Mouse (Mus musculus) erythroblast, adult 5-6 weeks (primary cell): ENCODE results near the gene Pbxip1. TPM values are rescaled to one million over a fixed set of nuclear protein-coding genes. Genes with fewer than 3 reads are reported as not detected.

Experiments used
- ATAC-seq: replicated peaks from 2 replicates; pipeline ENCODE4 v1.8.0; 2016; ENCODE audit warnings: moderate number of reproducible peaks, mild to moderate bottlenecking, moderate TSS enrichment, inconsistent platforms; ENCODE audit not compliant: poor library complexity, low FRiP score, severe bottlenecking
- total RNA-seq, 2 experiments: library from RNA; stranded (forward) in 1 of 2; stranded (reverse) in 1 of 2; fragments of 150-400 nt in 1 of 2; fragments of 200-764, 138-1000 nt in 1 of 2; gene quantifications; 2 replicates each; pipeline versions ENCODE4 v1.2.3 to v1.2.4; 2015 to 2017; ENCODE audit warnings: low replicate concordance in 2 of 2

Pbxip1 gene
- total RNA-seq, 2 experiments from 2014 or later: 4.2 to 6.2 TPM

GRCm38 (mm10) chr3:89473838-89474237 lies 37.3 kb downstream of the Pbxip1 start:
- no peak for ATAC-seq

- ATAC-seq: no peak
Measured at GRCm38 (mm10) chr3:89479055-89479454, 42.5 kb downstream of the Pbxip1 start.

- peak; percentile 40; the same call in 1 of the 2 replicates for ATAC-seq
Measured at GRCm38 (mm10) chr3:89481488-89481887, 45.0 kb downstream of the Pbxip1 start.

GRCm38 (mm10) chr3:89482249-89482648 lies 45.7 kb downstream of the Pbxip1 start:
- no peak for ATAC-seq

GRCm38 (mm10) chr3:89484766-89485524 lies 48.4 kb downstream of the Pbxip1 start:
- peak; percentile 56; the same call in 1 of the 2 replicates for ATAC-seq

- ATAC-seq: no peak
Measured at GRCm38 (mm10) chr3:89486111-89486510, 49.6 kb downstream of the Pbxip1 start.

GRCm38 (mm10) chr3:89486916-89487702 lies 50.6 kb downstream of the Pbxip1 start:
- ATAC-seq: no peak

- no peak for ATAC-seq
Measured at GRCm38 (mm10) chr3:89490790-89491189, 54.3 kb downstream of the Pbxip1 start.

- no peak for ATAC-seq
Measured at GRCm38 (mm10) chr3:89491559-89491958, 55.1 kb downstream of the Pbxip1 start.

- no peak for ATAC-seq
Measured at GRCm38 (mm10) chr3:89492701-89493151, 56.2 kb downstream of the Pbxip1 start.

- ATAC-seq: no peak
Measured at GRCm38 (mm10) chr3:89494630-89495029, 58.1 kb downstream of the Pbxip1 start.

GRCm38 (mm10) chr3:89496366-89496765 lies 59.9 kb downstream of the Pbxip1 start:
- no peak for ATAC-seq

- ATAC-seq: no peak
Measured at GRCm38 (mm10) chr3:89499696-89500095, 63.2 kb downstream of the Pbxip1 start.

Other genes with a start within 250 kb of the Pbxip1 start
- gene Gba, start 233.8 kb upstream of the Pbxip1 start, total RNA-seq (2015; ENCODE audit: low replicate concordance): 11.1 and 18.8 TPM in 2 replicates
- 12.9 and 13.2 TPM in 2 replicates for gene Gba, start 233.8 kb upstream of the Pbxip1 start, total RNA-seq (2017; ENCODE audit: low replicate concordance)
- not detected in 2 replicates for gene Thbs3, start 221.5 kb upstream of the Pbxip1 start, total RNA-seq (2015; ENCODE audit: low replicate concordance)
- 1.7 TPM in 1 of 2 replicates, not detected in the other for gene Thbs3, start 221.5 kb upstream of the Pbxip1 start, total RNA-seq (2017; ENCODE audit: low replicate concordance)
- 4.0 and 13.4 TPM in 2 replicates for gene Mtx1, start 209.6 kb upstream of the Pbxip1 start, total RNA-seq (2015; ENCODE audit: low replicate concordance)
- 8.6 and 13.4 TPM in 2 replicates for gene Mtx1, start 209.6 kb upstream of the Pbxip1 start, total RNA-seq (2017; ENCODE audit: low replicate concordance)
- gene Muc1, start 207.6 kb upstream of the Pbxip1 start, total RNA-seq (2015; ENCODE audit: low replicate concordance): not detected in 2 replicates
- not detected in 2 replicates for gene Muc1, start 207.6 kb upstream of the Pbxip1 start, total RNA-seq (2017; ENCODE audit: low replicate concordance)
- gene Krtcap2, start 190.7 kb upstream of the Pbxip1 start, total RNA-seq (2015; ENCODE audit: low replicate concordance): 47.0 and 49.8 TPM in 2 replicates
- gene Krtcap2, start 190.7 kb upstream of the Pbxip1 start, total RNA-seq (2017; ENCODE audit: low replicate concordance): 17.8 and 31.8 TPM in 2 replicates
- gene Trim46, start 190.4 kb upstream of the Pbxip1 start, total RNA-seq (2015; ENCODE audit: low replicate concordance): not detected in 2 replicates
- not detected in 2 replicates for gene Trim46, start 190.4 kb upstream of the Pbxip1 start, total RNA-seq (2017; ENCODE audit: low replicate concordance)
- 16.1 and 42.3 TPM in 2 replicates for gene Dpm3, start 177.3 kb upstream of the Pbxip1 start, total RNA-seq (2015; ENCODE audit: low replicate concordance)
- gene Dpm3, start 177.3 kb upstream of the Pbxip1 start, total RNA-seq (2017; ENCODE audit: low replicate concordance): 4.3 TPM in 1 of 2 replicates, not detected in the other
- gene Slc50a1, start 166.1 kb upstream of the Pbxip1 start, total RNA-seq (2015; ENCODE audit: low replicate concordance): 8.8 and 12.9 TPM in 2 replicates
- 10.9 and 11.5 TPM in 2 replicates for gene Slc50a1, start 166.1 kb upstream of the Pbxip1 start, total RNA-seq (2017; ENCODE audit: low replicate concordance)
- not detected in 2 replicates for gene Efna1, start 155.6 kb upstream of the Pbxip1 start, total RNA-seq (2015; ENCODE audit: low replicate concordance)
- not detected in 2 replicates for gene Efna1, start 155.6 kb upstream of the Pbxip1 start, total RNA-seq (2017; ENCODE audit: low replicate concordance)
- not detected in 2 replicates for gene Efna3, start 113.7 kb upstream of the Pbxip1 start, total RNA-seq (2015; ENCODE audit: low replicate concordance)
- gene Efna3, start 113.7 kb upstream of the Pbxip1 start, total RNA-seq (2017; ENCODE audit: low replicate concordance): not detected in 2 replicates
- not detected in 2 replicates for gene Efna4, start 98.7 kb upstream of the Pbxip1 start, total RNA-seq (2015; ENCODE audit: low replicate concordance)
- not detected in 2 replicates for gene Efna4, start 98.7 kb upstream of the Pbxip1 start, total RNA-seq (2017; ENCODE audit: low replicate concordance)
- 25.3 and 34.2 TPM in 2 replicates for gene Adam15, start 86.7 kb upstream of the Pbxip1 start, total RNA-seq (2015; ENCODE audit: low replicate concordance)
- gene Adam15, start 86.7 kb upstream of the Pbxip1 start, total RNA-seq (2017; ENCODE audit: low replicate concordance): 5.0 and 14.1 TPM in 2 replicates
- not detected in 2 replicates for gene Dcst2, start 74.7 kb upstream of the Pbxip1 start, total RNA-seq (2015; ENCODE audit: low replicate concordance)
- not detected in 2 replicates for gene Dcst2, start 74.7 kb upstream of the Pbxip1 start, total RNA-seq (2017; ENCODE audit: low replicate concordance)
- gene Dcst1, start 71.5 kb upstream of the Pbxip1 start, total RNA-seq (2015; ENCODE audit: low replicate concordance): not detected in 2 replicates
- not detected in 2 replicates for gene Dcst1, start 71.5 kb upstream of the Pbxip1 start, total RNA-seq (2017; ENCODE audit: low replicate concordance)
- 5.8 and 7.7 TPM in 2 replicates for gene Zbtb7b, start 41.9 kb upstream of the Pbxip1 start, total RNA-seq (2015; ENCODE audit: low replicate concordance)
- 5.4 and 15.2 TPM in 2 replicates for gene Zbtb7b, start 41.9 kb upstream of the Pbxip1 start, total RNA-seq (2017; ENCODE audit: low replicate concordance)
- 0.63 and 3.7 TPM in 2 replicates for gene Lenep, start 33.9 kb upstream of the Pbxip1 start, total RNA-seq (2015; ENCODE audit: low replicate concordance)
- 0.17 TPM in 1 of 2 replicates, not detected in the other for gene Lenep, start 33.9 kb upstream of the Pbxip1 start, total RNA-seq (2017; ENCODE audit: low replicate concordance)
- 2.1 and 6.3 TPM in 2 replicates for gene Flad1, start 24.8 kb upstream of the Pbxip1 start, total RNA-seq (2015; ENCODE audit: low replicate concordance)
- gene Flad1, start 24.8 kb upstream of the Pbxip1 start, total RNA-seq (2017; ENCODE audit: low replicate concordance): 1.8 and 3.1 TPM in 2 replicates
- gene Cks1b, start 18.3 kb upstream of the Pbxip1 start, total RNA-seq (2015; ENCODE audit: low replicate concordance): 67.9 and 79.9 TPM in 2 replicates
- 37.4 and 42.1 TPM in 2 replicates for gene Cks1b, start 18.3 kb upstream of the Pbxip1 start, total RNA-seq (2017; ENCODE audit: low replicate concordance)
- 14.4 and 25.2 TPM in 2 replicates for gene Shc1, start 18.3 kb upstream of the Pbxip1 start, total RNA-seq (2015; ENCODE audit: low replicate concordance)
- gene Shc1, start 18.3 kb upstream of the Pbxip1 start, total RNA-seq (2017; ENCODE audit: low replicate concordance): 21.3 and 24.1 TPM in 2 replicates
- 9.8 and 11.5 TPM in 2 replicates for gene Pygo2, start 6.5 kb upstream of the Pbxip1 start, total RNA-seq (2015; ENCODE audit: low replicate concordance)
- gene Pygo2, start 6.5 kb upstream of the Pbxip1 start, total RNA-seq (2017; ENCODE audit: low replicate concordance): 5.6 and 12.4 TPM in 2 replicates
- gene Pmvk, start 17.8 kb downstream of the Pbxip1 start, total RNA-seq (2015; ENCODE audit: low replicate concordance): 5.4 and 8.1 TPM in 2 replicates
- gene Pmvk, start 17.8 kb downstream of the Pbxip1 start, total RNA-seq (2017; ENCODE audit: low replicate concordance): 6.6 and 10.1 TPM in 2 replicates
- gene Kcnn3, start 83.5 kb downstream of the Pbxip1 start, total RNA-seq (2015; ENCODE audit: low replicate concordance): not detected in 2 replicates
- gene Kcnn3, start 83.5 kb downstream of the Pbxip1 start, total RNA-seq (2017; ENCODE audit: low replicate concordance): 0.26 TPM in 1 of 2 replicates, not detected in the other